Mouse (Mus musculus): ENCODE results near the gene Pold4.

- TF ChIP-seq CTCF (IDR thresholded peaks at IDR 0.05; ENCODE audit: low read depth) (no peak), EP300 (IDR thresholded peaks at IDR 0.05; ENCODE audit: low read depth) (no peak)
These were observed 8.6 kb downstream of the Pold4 start for GRCm38 (mm10) chr19:4240247-4240668.

Measured in liver, embryonic 14.5 days (tissue).